Mouse (Mus musculus) CH12.LX (cell line): ENCODE results near the gene Arl6ip5. TPM values are rescaled to one million over a fixed set of nuclear protein-coding genes. Genes with fewer than 3 reads are reported as not detected.

Source experiments
- DNase-seq: peaks from one replicate; pipeline ENCODE4 v3.0.0-alpha.2; 2013; ENCODE audit errors: extremely low read depth
- H3K27ac ChIP-seq: 2 replicates; pipeline ENCODE4 v1.5.1; 2012; ENCODE audit warnings: low read depth, mild to moderate bottlenecking, control low read depth, moderate library complexity; ENCODE audit not compliant: insufficient read depth
- H3K27me3 ChIP-seq: replicated peaks from 2 replicates; pipeline ENCODE3; 2012; ENCODE audit warnings: inconsistent platforms
- H3K36me3 ChIP-seq, 2 experiments: replicated peaks in 1 of 2; 2 replicates each; pipeline versions ENCODE3 to v1.6.1; 2012; ENCODE audit warnings: inconsistent platforms in 1 of 2, low read length in 1 of 2, mild to moderate bottlenecking in 1 of 2, mixed read lengths in 1 of 2, moderate library complexity in 1 of 2; ENCODE audit not compliant: control insufficient read depth in 1 of 2, insufficient read depth in 1 of 2
- H3K4me1 ChIP-seq, 2 experiments: 2 replicates each; pipeline ENCODE4 v1.6.1; 2012; ENCODE audit warnings: inconsistent platforms in 1 of 2, moderate library complexity in 1 of 2; ENCODE audit not compliant: insufficient read depth in 2 of 2, control insufficient read depth in 1 of 2
- H3K4me2 ChIP-seq: 2 replicates; pipeline ENCODE4 v1.6.1; 2012; ENCODE audit warnings: low read depth, mild to moderate bottlenecking, control low read depth; ENCODE audit not compliant: poor library complexity, insufficient read depth, severe bottlenecking
- H3K4me3 ChIP-seq, 3 experiments: fragments of 150-350 bp in 1 of 3; sonication (generic) in 1 of 3; replicated peaks in 1 of 3; 2 replicates each; pipeline versions ENCODE3 to v1.5.1; 2011 to 2012; ENCODE audit warnings: low read depth in 2 of 3, low read length in 2 of 3, mild to moderate bottlenecking in 2 of 3, moderate library complexity in 2 of 3, control low read depth in 1 of 3, improper control_type of control experiment in 1 of 3, inconsistent platforms in 1 of 3, mixed read lengths in 1 of 3; ENCODE audit not compliant: poor library complexity in 1 of 3
- H3K79me2 ChIP-seq: replicated peaks from 2 replicates; pipeline ENCODE4 v1.6.1; 2012; ENCODE audit warnings: mild to moderate bottlenecking, moderate library complexity; ENCODE audit not compliant: control insufficient read depth, poor library complexity, insufficient read depth, severe bottlenecking; ENCODE audit errors: extremely low read depth
- H3K9ac ChIP-seq: 2 replicates; pipeline ENCODE4 v1.6.1; 2012; ENCODE audit warnings: low read depth, mild to moderate bottlenecking, control low read depth, moderate library complexity; ENCODE audit not compliant: insufficient read depth
- H3K9me3 ChIP-seq: replicated peaks from 2 replicates; pipeline ENCODE3; 2012; ENCODE audit warnings: low read length, inconsistent platforms, mixed read lengths
- BHLHE40 ChIP-seq: IDR thresholded peaks from 2 replicates; pipeline ENCODE4 v1.6.1; 2011; ENCODE audit warnings: mild to moderate bottlenecking, low read depth, low read length, improper control_type of control experiment
- CHD2 ChIP-seq: IDR thresholded peaks from 2 replicates; pipeline ENCODE4 v1.6.1; 2011; ENCODE audit warnings: low read length, improper control_type of control experiment
- CTCF ChIP-seq, 2 experiments: IDR thresholded peaks in 1 of 2; conservative IDR thresholded peaks in 1 of 2; 2 replicates each; pipeline ENCODE4 v1.5.1; 2011 to 2012; ENCODE audit warnings: low read depth in 2 of 2, low read length in 2 of 2, improper control_type of control experiment in 1 of 2, inconsistent platforms in 1 of 2, mild to moderate bottlenecking in 1 of 2, moderate library complexity in 1 of 2
- E2F4 ChIP-seq: IDR thresholded peaks from 2 replicates; pipeline ENCODE4 v1.6.1; 2011; ENCODE audit warnings: low read depth, low read length, improper control_type of control experiment; ENCODE audit not compliant: insufficient replicate concordance
- HCFC1 ChIP-seq: IDR thresholded peaks from 2 replicates; pipeline ENCODE4 v1.6.1; 2012; ENCODE audit warnings: low read depth, mild to moderate bottlenecking, inconsistent platforms, low read length, improper control_type of control experiment
- IRF4 ChIP-seq: IDR thresholded peaks from 2 replicates; pipeline ENCODE4 v1.6.1; 2014; ENCODE audit warnings: low read depth, mild to moderate bottlenecking, inconsistent platforms, low read length, improper control_type of control experiment
- JUN ChIP-seq: IDR thresholded peaks from 2 replicates; pipeline ENCODE4 v1.6.1; 2011; ENCODE audit warnings: low read depth, mild to moderate bottlenecking, low read length, improper control_type of control experiment, moderate library complexity; ENCODE audit not compliant: insufficient read depth
- JUND ChIP-seq: conservative IDR thresholded peaks from 2 replicates; pipeline ENCODE4 v1.6.1; 2011; ENCODE audit warnings: low read depth, low read length, improper control_type of control experiment
- KAT2A ChIP-seq: IDR thresholded peaks from 2 replicates; pipeline ENCODE4 v1.6.1; 2012; ENCODE audit warnings: low read length, improper control_type of control experiment, inconsistent platforms; ENCODE audit not compliant: insufficient replicate concordance
- MAFK ChIP-seq: IDR thresholded peaks from 2 replicates; pipeline ENCODE4 v1.6.1; 2011; ENCODE audit warnings: low read length, improper control_type of control experiment; ENCODE audit not compliant: insufficient replicate concordance
- MAZ ChIP-seq: IDR thresholded peaks from 2 replicates; pipeline ENCODE4 v1.6.1; 2012; ENCODE audit warnings: low read depth, mild to moderate bottlenecking, inconsistent platforms, low read length, improper control_type of control experiment, moderate library complexity
- MEF2A ChIP-seq: IDR thresholded peaks from 2 replicates; pipeline ENCODE4 v1.6.1; 2014; ENCODE audit warnings: low read depth, mild to moderate bottlenecking, inconsistent platforms, low read length, improper control_type of control experiment, borderline replicate concordance
- MXI1 ChIP-seq: IDR thresholded peaks from 2 replicates; pipeline ENCODE4 v1.6.1; 2011; ENCODE audit warnings: mild to moderate bottlenecking, low read depth, low read length, improper control_type of control experiment
- MYC ChIP-seq: IDR thresholded peaks from 2 replicates; pipeline ENCODE4 v1.6.1; 2011; ENCODE audit warnings: low read depth, mild to moderate bottlenecking, improper control_type of control experiment, low read length
- NELFE ChIP-seq: IDR thresholded peaks from 2 replicates; pipeline ENCODE4 v1.6.1; 2011; ENCODE audit warnings: low read depth, low read length, improper control_type of control experiment
- PAX5 ChIP-seq: IDR thresholded peaks from 2 replicates; pipeline ENCODE4 v1.6.1; 2012; ENCODE audit warnings: low read length, inconsistent platforms, mixed read lengths
- RAD21 ChIP-seq: IDR thresholded peaks from 2 replicates; pipeline ENCODE4 v1.6.1; 2011; ENCODE audit warnings: low read depth, mild to moderate bottlenecking, low read length, improper control_type of control experiment, moderate library complexity
- RCOR1 ChIP-seq: conservative IDR thresholded peaks from 2 replicates; pipeline ENCODE4 v1.6.1; 2012; ENCODE audit warnings: low read depth, mild to moderate bottlenecking, inconsistent platforms, low read length, improper control_type of control experiment
- TCF12 ChIP-seq: IDR thresholded peaks from 2 replicates; pipeline ENCODE4 v1.6.1; 2014; ENCODE audit warnings: low read depth, mild to moderate bottlenecking, inconsistent platforms, low read length, improper control_type of control experiment
- UBTF ChIP-seq: IDR thresholded peaks from 2 replicates; pipeline ENCODE4 v1.6.1; 2012; ENCODE audit warnings: low read depth, mild to moderate bottlenecking, inconsistent platforms, low read length, improper control_type of control experiment, moderate library complexity
- USF1 ChIP-seq: IDR thresholded peaks from 2 replicates; pipeline ENCODE4 v1.6.1; 2014; ENCODE audit warnings: low read depth, mild to moderate bottlenecking, inconsistent platforms, low read length, improper control_type of control experiment
- USF2 ChIP-seq: conservative IDR thresholded peaks from 2 replicates; pipeline ENCODE4 v1.6.1; 2011; ENCODE audit warnings: low read depth, low read length, improper control_type of control experiment
- ZC3H11A ChIP-seq: IDR thresholded peaks from 2 replicates; pipeline ENCODE4 v1.6.1; 2012; ENCODE audit warnings: low read depth, mild to moderate bottlenecking, inconsistent platforms, low read length, improper control_type of control experiment
- dilution Hi-C: fragments of 300-500 bp; cut with MboI; formaldehyde crosslinking; loops from 2 replicates; pipeline ENCODE4 v1.14.3; 2020; ENCODE audit warnings: low sequenced_read_pairs; ENCODE audit not compliant: extremely low pct_unique_long_range_greater_than_20kb, extremely low pct_ligation_motif_present
- in situ Hi-C: fragments of 300-500 bp; cut with MboI; formaldehyde crosslinking; loops from 3 replicates; pipeline ENCODE4 v1.14.3; 2019; ENCODE audit warnings: low sequenced_read_pairs, low pct_ligation_motif_present, low pct_unique_long_range_greater_than_20kb, mixed read lengths
- polyA plus RNA-seq: library from polyadenylated mRNA; unstranded; fragments of >175 nt; gene quantifications from 2 replicates; pipeline ENCODE4 v1.2.1, GENCODE M21; 2012; ENCODE audit warnings: low read depth; ENCODE audit not compliant: insufficient read length
- total RNA-seq, 2 experiments: library from RNA; depleted of rRNA; stranded (reverse); fragments of 300-350 nt in 1 of 2; fragments of >200 nt in 1 of 2; gene quantifications; 2 replicates each; pipeline ENCODE4 v1.2.3; 2012 to 2014

The Arl6ip5 gene
- total and polyA plus RNA-seq, 3 experiments, result 43.6 to 135 (median 118) TPM

DNA sequence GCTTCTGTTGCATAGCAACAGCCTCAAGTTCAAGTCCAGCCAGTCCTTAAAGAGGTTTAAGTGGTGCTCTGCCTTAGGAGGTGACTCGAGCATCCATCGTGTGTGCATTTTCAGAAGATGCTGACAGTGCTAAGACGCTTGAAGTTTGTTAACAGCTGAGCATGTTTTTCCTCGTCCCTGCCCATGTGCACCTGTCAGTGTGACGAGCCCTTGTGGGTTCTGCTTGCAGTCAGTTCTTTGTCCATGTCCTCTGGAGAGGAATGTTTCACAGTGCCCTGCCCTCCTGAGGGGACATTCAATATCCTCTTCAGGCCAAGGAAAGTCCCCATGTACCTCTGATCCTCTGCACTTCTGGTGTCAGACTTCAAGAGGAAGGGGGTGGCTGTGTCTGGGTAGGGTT, 29.6 kb downstream of the Arl6ip5 start:
- Histone ChIP-seq H3K4me2 (no peak overlapping the region), H3K36me3 (peaks cover 0 to 5% of the 10 kb centered on the region in 2 experiments), H3K9ac (no peak overlapping the region), H3K4me3 (no peak overlapping the region), H3K79me2 (no peaks in the 10 kb centered on the region), H3K4me1 (peaks cover 0 to 11% of the 10 kb centered on the region in 2 experiments; a peak in 1 of 4 replicates), H3K27ac (no peak overlapping the region), H3K9me3 (peaks cover 6% of the 10 kb centered on the region), H3K27me3 (no peaks in the 10 kb centered on the region)
- DNase-seq, result no peak
- dilution Hi-C loops (no loop called here), in situ Hi-C loops (no loop called here)
- TF ChIP-seq JUND, result no peak
- TF ChIP-seq TCF12, result no peak
- TF ChIP-seq USF1, result no peak
- TF ChIP-seq MAFK, result no peak
- no peak for TF ChIP-seq HCFC1
- no peak for TF ChIP-seq USF2
- no peak for TF ChIP-seq RCOR1
- no peak for TF ChIP-seq UBTF
- no peak for TF ChIP-seq MXI1
- no peak for TF ChIP-seq E2F4
- no peak for TF ChIP-seq BHLHE40
- no peak for TF ChIP-seq NELFE
- no peak for TF ChIP-seq MYC
- no peak for TF ChIP-seq PAX5
- TF ChIP-seq MAZ, result no peak
- TF ChIP-seq IRF4, result no peak
- TF ChIP-seq JUN, result no peak
- no peak for TF ChIP-seq CHD2

DNA sequence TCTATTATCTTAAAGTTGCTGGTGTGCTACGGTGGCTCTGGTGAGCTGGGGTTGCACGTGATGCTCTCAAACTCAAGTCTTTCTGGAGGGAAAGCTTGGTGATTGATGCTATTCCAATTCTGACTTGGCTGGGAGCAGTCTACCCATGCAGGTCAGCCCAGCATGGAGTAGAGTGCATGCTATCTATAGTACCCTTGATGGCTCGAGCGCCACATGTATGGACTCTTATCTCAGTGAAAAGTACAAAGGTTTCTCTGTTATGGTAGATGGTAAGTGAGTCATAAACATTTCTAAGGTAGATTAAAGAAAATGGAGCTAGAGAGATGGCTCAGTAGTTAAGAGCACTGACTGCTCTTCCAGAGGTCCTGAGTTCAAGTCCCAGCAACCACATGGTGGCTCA, 32.0 kb downstream of the Arl6ip5 start:
- H3K27ac ChIP-seq, result no peak overlapping the region
- TF ChIP-seq KAT2A (no peak), CTCF (conservative IDR thresholded peaks at IDR 0.05 in 1 of 2, IDR thresholded peaks at IDR 0.05 in 1 of 2; ENCODE audit: low read depth in 2 of 2, low read length in 2 of 2) (no peak), USF1 (no peak), PAX5 (no peak), MEF2A (no peak), RAD21 (no peak), ZC3H11A (no peak), MAZ (no peak)
- TF ChIP-seq, all 38 proteins: peak for 0
- Histone ChIP-seq H3K4me2 (no peak overlapping the region), H3K79me2 (no peaks in the 10 kb centered on the region), H3K9me3 (peaks cover 4% of the 10 kb centered on the region), H3K27me3 (no peaks in the 10 kb centered on the region), H3K4me1 (no peaks in the 10 kb centered on the region), H3K4me3 (no peak overlapping the region), H3K36me3 (peaks cover 0 to 2% of the 10 kb centered on the region in 2 experiments), H3K9ac (no peak overlapping the region)
- DNase-seq, result no peak
- in situ Hi-C loops (no loop called here), dilution Hi-C loops (no loop called here)
